Mouse (Mus musculus) midbrain, embryonic 13.5 days (tissue): ENCODE data around the gene Mapkapk3. TPM values are rescaled to one million over a fixed set of nuclear protein-coding genes. Genes with fewer than 3 reads are reported as not detected.

Experiments used
- ATAC-seq: fragments of 200-750 bp; cut with Nextera tagmentation; 2 replicates; pipeline ENCODE4 v1.8.0; 2017; ENCODE audit warnings: mild to moderate bottlenecking, moderate TSS enrichment, moderate library complexity
- H3K27ac ChIP-seq: fragments of 300-500 bp; sonication (generic); 2 replicates; pipeline ENCODE4 v1.5.1; 2015; ENCODE audit warnings: inconsistent platforms, mild to moderate bottlenecking, moderate library complexity
- H3K27me3 ChIP-seq: fragments of 300-500 bp; sonication (generic); 2 replicates; pipeline ENCODE4 v1.6.1; 2015; ENCODE audit warnings: mild to moderate bottlenecking, inconsistent platforms
- H3K36me3 ChIP-seq: fragments of 300-500 bp; sonication (generic); 2 replicates; pipeline ENCODE4 v1.6.1; 2015; ENCODE audit warnings: mild to moderate bottlenecking, inconsistent platforms
- H3K4me1 ChIP-seq: fragments of 300-500 bp; sonication (generic); replicated peaks from 2 replicates; pipeline ENCODE4 v1.6.1; 2015; ENCODE audit warnings: inconsistent platforms
- H3K4me2 ChIP-seq: fragments of 300-500 bp; sonication (generic); replicated peaks from 2 replicates; pipeline ENCODE4 v1.6.1; 2015; ENCODE audit warnings: moderate library complexity, mild to moderate bottlenecking, inconsistent platforms
- H3K4me3 ChIP-seq: fragments of 300-500 bp; sonication (generic); replicated peaks from 2 replicates; pipeline ENCODE4 v1.5.1; 2015; ENCODE audit warnings: mild to moderate bottlenecking, inconsistent platforms
- H3K9ac ChIP-seq: fragments of 300-500 bp; sonication (generic); replicated peaks from 2 replicates; pipeline ENCODE4 v1.6.1; 2015; ENCODE audit warnings: mild to moderate bottlenecking, inconsistent platforms
- H3K9me3 ChIP-seq: fragments of 300-500 bp; sonication (generic); 2 replicates; pipeline ENCODE4 v1.6.1; 2016; ENCODE audit warnings: mild to moderate bottlenecking, inconsistent platforms
- WGBS: fragments of 180-500 bp; shearing (Covaris S2); methylation state at CpG from one replicate; pipeline ENCODE4 v1.1.7; 2015; 5-methylcytosine and 5-hydroxymethylcytosine counted together
- polyA plus RNA-seq: library from polyadenylated mRNA; unstranded; fragments of >200 nt; fragmentation: Nextera tagmentation; extraction: Ambion mirVana; gene quantifications from 2 replicates; pipeline ENCODE4 v1.2.1, GENCODE M21; 2015

Mapkapk3 gene
- polyA plus RNA-seq, 1 experiment from 2014 or later = 1.9 TPM

- Histone ChIP-seq H3K4me2 (no peak overlapping the region), H3K27ac (no peak overlapping the region), H3K4me3 (no peak overlapping the region), H3K4me1 (no peaks in the 10 kb centered on the region), H3K9ac (no peak overlapping the region), H3K36me3 (no peaks in the 10 kb centered on the region), H3K27me3 (no peaks in the 10 kb centered on the region), H3K9me3 (no peaks in the 10 kb centered on the region)
- ATAC-seq = no peak
- 80% methylated on average over 7 of the region's 7 CpGs for WGBS
Measured at GRCm38 (mm10) chr9:107271177-107271938, 18.3 kb downstream of the Mapkapk3 start.

DNA sequence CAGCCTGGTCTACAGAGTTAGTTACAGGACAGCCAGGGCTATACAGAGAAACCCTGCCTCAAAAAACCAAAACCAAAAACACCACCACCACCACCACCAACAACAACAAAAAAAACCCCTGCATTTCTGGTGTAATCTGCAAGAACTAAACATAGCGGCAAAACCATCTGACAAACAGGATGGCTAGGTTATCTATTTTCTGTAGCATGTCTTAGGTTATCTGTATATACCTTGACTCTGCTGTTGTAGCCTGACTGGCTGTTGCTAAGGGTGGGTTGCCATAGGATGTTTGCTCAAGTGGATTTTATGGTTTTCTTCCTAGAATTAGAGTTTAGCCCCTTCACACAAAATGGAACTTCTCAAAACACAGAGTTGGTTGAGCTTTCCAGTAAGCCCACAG lies 19.9 kb downstream of the Mapkapk3 start:
- no peak for ATAC-seq

GRCm38 (mm10) chr9:107267721-107268402 lies 21.8 kb downstream of the Mapkapk3 start:
- no peak for ATAC-seq
- Histone ChIP-seq H3K36me3 (no peaks in the 10 kb centered on the region), H3K4me2 (no peak overlapping the region), H3K9ac (no peak overlapping the region), H3K27me3 (no peaks in the 10 kb centered on the region), H3K27ac (no peak overlapping the region), H3K9me3 (no peaks in the 10 kb centered on the region), H3K4me1 (no peaks in the 10 kb centered on the region), H3K4me3 (no peak overlapping the region)
- WGBS = 73% methylated on average over 4 of the region's 4 CpGs

More for the DNA sequence above, 19.9 kb downstream of the Mapkapk3 start:
- no peaks in the 10 kb centered on the region for H3K36me3 ChIP-seq
- no peaks in the 10 kb centered on the region for H3K9me3 ChIP-seq
- H3K4me1 ChIP-seq = no peaks in the 10 kb centered on the region
- no peak overlapping the region for H3K4me3 ChIP-seq
- H3K27ac ChIP-seq = no peak overlapping the region
- no peak overlapping the region for H3K4me2 ChIP-seq
- WGBS = 98% methylated on average over 1 of the region's 1 CpGs
- H3K9ac ChIP-seq = no peak overlapping the region
- H3K27me3 ChIP-seq = no peaks in the 10 kb centered on the region

- 88% methylated on average over 1 of the region's 1 CpGs for WGBS
- Histone ChIP-seq H3K9ac (no peak overlapping the region), H3K4me2 (no peak overlapping the region), H3K4me3 (no peak overlapping the region), H3K27ac (no peak overlapping the region), H3K27me3 (no peaks in the 10 kb centered on the region), H3K4me1 (no peaks in the 10 kb centered on the region), H3K9me3 (no peaks in the 10 kb centered on the region), H3K36me3 (no peaks in the 10 kb centered on the region)
- no peak for ATAC-seq
Measured at GRCm38 (mm10) chr9:107267028-107267427, 22.6 kb downstream of the Mapkapk3 start.

GRCm38 (mm10) chr9:107264731-107265130 lies 24.9 kb downstream of the Mapkapk3 start:
- Histone ChIP-seq H3K9me3 (no peaks in the 10 kb centered on the region), H3K4me1 (no peaks in the 10 kb centered on the region), H3K4me2 (no peak overlapping the region), H3K27me3 (no peaks in the 10 kb centered on the region), H3K27ac (no peak overlapping the region), H3K9ac (no peak overlapping the region), H3K36me3 (no peaks in the 10 kb centered on the region), H3K4me3 (no peak overlapping the region)
- no peak for ATAC-seq
- WGBS = 68% methylated on average over 3 of the region's 3 CpGs

DNA sequence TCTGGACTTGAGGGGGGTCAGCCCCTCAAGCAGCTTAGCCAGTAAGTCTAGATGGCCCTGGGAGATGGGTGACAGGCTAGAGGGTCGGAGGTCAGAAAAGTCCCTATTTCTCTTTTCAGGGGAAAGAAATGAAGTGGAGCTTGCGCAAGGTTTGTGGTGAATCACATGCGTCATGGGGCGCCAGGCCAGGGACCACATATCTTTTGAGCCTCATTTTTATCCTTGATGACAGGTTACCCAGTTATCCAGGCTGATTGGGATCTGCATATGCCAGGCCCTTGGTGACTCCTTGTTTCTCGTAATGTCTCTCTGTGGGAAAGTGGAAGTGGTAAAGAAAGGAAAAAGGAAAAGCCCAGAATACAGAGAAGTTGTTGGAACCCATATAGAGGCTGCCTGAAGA lies 25.8 kb downstream of the Mapkapk3 start:
- H3K27me3 ChIP-seq = no peaks in the 10 kb centered on the region
- ATAC-seq = no peak
- no peak overlapping the region for H3K9ac ChIP-seq
- H3K36me3 ChIP-seq = no peaks in the 10 kb centered on the region
- no peaks in the 10 kb centered on the region for H3K4me1 ChIP-seq
- H3K27ac ChIP-seq = no peak overlapping the region
- 87% methylated on average over 5 of the region's 5 CpGs for WGBS
- no peak overlapping the region for H3K4me3 ChIP-seq
- H3K9me3 ChIP-seq = no peaks in the 10 kb centered on the region
- H3K4me2 ChIP-seq = no peak overlapping the region

GRCm38 (mm10) chr9:107262375-107262774 lies 27.3 kb downstream of the Mapkapk3 start:
- 77% methylated on average over 7 of the region's 7 CpGs for WGBS
- no peak overlapping the region for H3K4me3 ChIP-seq
- no peak overlapping the region for H3K27ac ChIP-seq
- H3K4me2 ChIP-seq = no peak overlapping the region
- no peak for ATAC-seq
- H3K4me1 ChIP-seq = no peaks in the 10 kb centered on the region
- no peaks in the 10 kb centered on the region for H3K36me3 ChIP-seq
- no peak overlapping the region for H3K9ac ChIP-seq
- no peaks in the 10 kb centered on the region for H3K27me3 ChIP-seq
- no peaks in the 10 kb centered on the region for H3K9me3 ChIP-seq

DNA sequence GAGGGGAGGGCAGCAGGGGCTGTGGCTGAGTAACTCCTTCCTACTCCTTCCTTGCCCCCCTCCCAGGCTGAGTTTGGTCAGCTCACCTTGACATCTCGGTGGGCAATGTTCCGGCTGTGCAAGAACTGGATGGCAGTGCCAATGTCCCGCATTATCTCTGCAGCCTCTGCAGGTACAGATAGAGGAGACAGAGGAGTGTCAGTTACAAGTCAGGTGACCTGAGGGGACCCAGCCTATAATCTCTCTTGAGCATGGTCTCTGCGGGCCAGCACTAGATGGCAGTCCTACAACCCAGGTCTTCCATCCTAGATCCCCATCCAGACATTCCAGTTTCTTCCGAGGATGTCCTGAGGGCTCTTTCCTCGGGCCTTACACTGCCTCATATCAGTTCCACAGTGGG lies 27.9 kb downstream of the Mapkapk3 start:
- Histone ChIP-seq H3K4me3 (no peak overlapping the region), H3K9me3 (no peaks in the 10 kb centered on the region), H3K27ac (no peak overlapping the region), H3K4me2 (no peak overlapping the region), H3K36me3 (no peaks in the 10 kb centered on the region), H3K4me1 (no peaks in the 10 kb centered on the region), H3K9ac (no peak overlapping the region), H3K27me3 (no peaks in the 10 kb centered on the region)
- WGBS = 88% methylated on average over 6 of the region's 6 CpGs
- no peak for ATAC-seq

DNA sequence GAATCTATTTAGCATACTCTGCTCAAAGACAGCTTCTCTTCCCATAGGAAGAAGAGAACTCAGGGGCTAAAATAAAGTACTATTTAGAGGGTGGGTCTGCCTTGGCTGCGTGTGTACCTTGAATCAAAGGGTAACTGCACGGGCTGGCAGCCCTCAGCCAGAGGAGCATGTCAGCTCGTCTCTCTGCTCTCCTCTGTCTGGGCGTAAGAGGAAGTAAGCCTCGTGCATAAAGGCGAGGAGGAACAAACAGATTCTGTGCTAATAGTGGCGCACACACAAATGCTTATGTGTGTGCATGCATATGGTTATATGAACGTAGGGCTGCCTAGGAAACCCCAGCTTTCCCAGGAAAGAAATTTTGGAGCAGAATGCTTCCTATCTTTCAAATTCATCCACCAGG lies 28.8 kb downstream of the Mapkapk3 start:
- Histone ChIP-seq H3K27ac (no peak overlapping the region), H3K27me3 (no peaks in the 10 kb centered on the region), H3K9ac (0 out of 2 replicates have a peak overlapping the region, but pooled peaks have one; percentile 14), H3K4me1 (peaks cover 5% of the 10 kb centered on the region), H3K36me3 (no peaks in the 10 kb centered on the region), H3K4me2 (no peak overlapping the region), H3K9me3 (no peaks in the 10 kb centered on the region), H3K4me3 (no peak overlapping the region)
- ATAC-seq = no peak
- WGBS = 68% methylated on average over 8 of the region's 8 CpGs

GRCm38 (mm10) chr9:107260429-107260828 lies 29.2 kb downstream of the Mapkapk3 start:
- no peaks in the 10 kb centered on the region for H3K9me3 ChIP-seq
- WGBS = 80% methylated on average over 2 of the region's 2 CpGs
- H3K36me3 ChIP-seq = no peaks in the 10 kb centered on the region
- no peak overlapping the region for H3K4me2 ChIP-seq
- H3K4me1 ChIP-seq = peaks cover 9% of the 10 kb centered on the region
- ATAC-seq = no peak
- H3K4me3 ChIP-seq = no peak overlapping the region
- no peak overlapping the region for H3K9ac ChIP-seq
- H3K27me3 ChIP-seq = no peaks in the 10 kb centered on the region
- no peak overlapping the region for H3K27ac ChIP-seq

GRCm38 (mm10) chr9:107259571-107259970 lies 30.1 kb downstream of the Mapkapk3 start:
- Histone ChIP-seq H3K4me3 (no peak overlapping the region), H3K4me1 (peaks cover 17% of the 10 kb centered on the region), H3K27me3 (no peaks in the 10 kb centered on the region), H3K9ac (no peak overlapping the region), H3K4me2 (no peak overlapping the region), H3K27ac (no peak overlapping the region), H3K9me3 (no peaks in the 10 kb centered on the region), H3K36me3 (no peaks in the 10 kb centered on the region)
- ATAC-seq = no peak
- WGBS = 84% methylated on average over 6 of the region's 6 CpGs

DNA sequence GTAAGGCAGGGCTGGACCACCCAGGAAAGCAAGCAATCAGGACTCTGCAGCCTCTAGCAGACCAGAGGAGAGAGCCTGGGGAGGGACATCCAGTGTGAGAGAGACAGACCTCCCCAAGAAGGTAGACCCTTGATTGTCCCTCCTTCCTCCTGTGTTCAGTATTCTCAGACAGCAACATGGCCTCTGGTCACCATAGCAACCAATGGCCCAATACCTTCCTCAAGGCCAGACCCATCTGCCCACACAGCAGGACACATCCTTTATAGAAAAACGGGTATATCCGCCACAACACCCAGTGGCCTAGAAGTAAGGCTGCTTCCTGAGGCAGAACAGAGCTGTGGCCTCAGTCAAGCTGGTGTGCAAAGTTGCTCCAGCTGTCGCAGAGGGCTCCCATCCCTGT lies 34.1 kb downstream of the Mapkapk3 start:
- Histone ChIP-seq H3K4me3 (no peak overlapping the region), H3K27ac (peak overlapping the region; percentile 68), H3K4me1 (peaks cover 34% of the 10 kb centered on the region)

More for the DNA sequence above, 34.1 kb downstream of the Mapkapk3 start:
- Histone ChIP-seq H3K9ac (no peak overlapping the region), H3K4me2 (no peak overlapping the region), H3K36me3 (no peaks in the 10 kb centered on the region), H3K27me3 (no peaks in the 10 kb centered on the region), H3K9me3 (no peaks in the 10 kb centered on the region)
- 29% methylated on average over 3 of the region's 3 CpGs for WGBS
- peak; percentile 56 for ATAC-seq
